Mouse (Mus musculus): ENCODE measurements around the gene Dab1. TPM values are rescaled to one million over a fixed set of nuclear protein-coding genes. Genes with fewer than 3 reads are reported as not detected.

Gene Dab1
- polyA plus RNA-seq, 1 experiment from 2014 or later = 123 TPM

GRCm38 (mm10) chr4:104532846-104533245 is 913.7 kb downstream of the Dab1 start:
- ATAC-seq = no peak
- H3K27me3 ChIP-seq (ENCODE audit: control insufficient read depth, insufficient read depth, low read depth, low read length) = no peaks in the 10 kb centered on the region
- no peak overlapping the region for H3K27ac ChIP-seq (ENCODE audit: low read length)
- 82% methylated on average over 4 of the region's 4 CpGs for WGBS
- H3K4me1 ChIP-seq (ENCODE audit: control insufficient read depth, insufficient read depth, low read length) = no peaks in the 10 kb centered on the region
- no peaks in the 10 kb centered on the region for H3K9me3 ChIP-seq (replicated peaks; ENCODE audit: control insufficient read depth, low read length, poor library complexity, severe bottlenecking)
- no peaks in the 10 kb centered on the region for H3K36me3 ChIP-seq (ENCODE audit: control insufficient read depth, insufficient read depth, low read length)
- H3K9ac ChIP-seq (ENCODE audit: low read depth, low read length) = no peak overlapping the region
- no peak overlapping the region for H3K4me3 ChIP-seq (ENCODE audit: low read depth, low read length)
- H3K4me2 ChIP-seq (ENCODE audit: low read length) = no peak overlapping the region

DNA sequence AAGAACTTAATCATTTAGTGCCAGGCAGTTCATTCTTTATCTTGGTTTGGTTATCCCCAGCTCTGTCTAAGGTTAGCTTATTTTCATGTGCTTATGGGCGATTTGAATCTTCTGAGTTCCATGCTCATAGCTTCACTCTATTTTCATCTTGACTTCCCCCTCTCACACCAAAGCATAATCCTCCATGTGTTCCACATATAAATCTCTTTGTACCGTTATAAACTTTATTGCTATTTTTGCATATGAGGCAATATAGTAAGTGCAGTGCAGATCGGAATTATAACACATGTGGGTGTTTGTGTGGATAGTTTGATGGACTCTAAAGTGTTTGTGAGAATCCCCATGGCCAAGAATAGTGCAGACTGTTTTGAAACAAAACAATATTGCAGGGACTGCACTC is 919.3 kb downstream of the Dab1 start:
- Histone ChIP-seq H3K9ac (ENCODE audit: low read depth, low read length) (no peak overlapping the region), H3K4me2 (ENCODE audit: low read length) (no peak overlapping the region), H3K36me3 (ENCODE audit: control insufficient read depth, insufficient read depth, low read length) (no peaks in the 10 kb centered on the region), H3K27ac (ENCODE audit: low read length) (no peak overlapping the region), H3K4me3 (ENCODE audit: low read depth, low read length) (no peak overlapping the region), H3K9me3 (replicated peaks; ENCODE audit: control insufficient read depth, low read length, poor library complexity, severe bottlenecking) (no peaks in the 10 kb centered on the region), H3K27me3 (ENCODE audit: control insufficient read depth, insufficient read depth, low read depth, low read length) (no peaks in the 10 kb centered on the region), H3K4me1 (ENCODE audit: control insufficient read depth, insufficient read depth, low read length) (no peaks in the 10 kb centered on the region)
- WGBS = 93% methylated on average over 3 of the region's 3 CpGs
- ATAC-seq = no peak

DNA sequence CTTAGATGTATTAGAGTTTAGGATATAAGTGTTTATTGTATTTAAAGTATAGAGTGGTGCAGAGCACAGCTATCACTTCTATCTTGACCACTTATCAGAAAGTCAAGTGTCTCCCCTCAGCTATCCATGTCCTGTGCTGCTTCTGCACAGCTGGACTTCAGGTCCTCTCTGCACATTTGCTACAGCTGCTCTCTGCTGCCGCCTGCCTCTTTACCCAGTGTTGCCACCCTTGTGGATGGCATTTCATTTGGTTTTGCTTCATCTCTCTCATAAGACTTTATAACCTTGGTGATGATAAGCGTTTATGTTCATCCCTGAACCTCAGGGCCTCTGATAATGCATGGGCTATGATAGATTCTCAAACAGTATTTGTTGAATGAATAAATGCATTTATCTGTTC is 919.9 kb downstream of the Dab1 start:
- Histone ChIP-seq H3K36me3 (ENCODE audit: control insufficient read depth, insufficient read depth, low read length) (no peaks in the 10 kb centered on the region), H3K9me3 (replicated peaks; ENCODE audit: control insufficient read depth, low read length, poor library complexity, severe bottlenecking) (no peaks in the 10 kb centered on the region), H3K27me3 (ENCODE audit: control insufficient read depth, insufficient read depth, low read depth, low read length) (no peaks in the 10 kb centered on the region), H3K4me1 (ENCODE audit: control insufficient read depth, insufficient read depth, low read length) (no peaks in the 10 kb centered on the region), H3K4me2 (ENCODE audit: low read length) (no peak overlapping the region), H3K27ac (ENCODE audit: low read length) (no peak overlapping the region), H3K4me3 (ENCODE audit: low read depth, low read length) (no peak overlapping the region), H3K9ac (ENCODE audit: low read depth, low read length) (no peak overlapping the region)
- ATAC-seq = no peak
- WGBS = 76% methylated on average over 2 of the region's 2 CpGs

GRCm38 (mm10) chr4:104547091-104547490 is 927.9 kb downstream of the Dab1 start:
- Histone ChIP-seq H3K27me3 (ENCODE audit: control insufficient read depth, insufficient read depth, low read depth, low read length) (no peaks in the 10 kb centered on the region), H3K4me1 (ENCODE audit: control insufficient read depth, insufficient read depth, low read length) (peaks cover 2% of the 10 kb centered on the region; the same call in 1 of the 2 replicates), H3K4me2 (ENCODE audit: low read length) (no peak overlapping the region), H3K36me3 (ENCODE audit: control insufficient read depth, insufficient read depth, low read length) (no peaks in the 10 kb centered on the region), H3K4me3 (ENCODE audit: low read depth, low read length) (no peak overlapping the region), H3K27ac (ENCODE audit: low read length) (no peak overlapping the region), H3K9me3 (replicated peaks; ENCODE audit: control insufficient read depth, low read length, poor library complexity, severe bottlenecking) (no peaks in the 10 kb centered on the region), H3K9ac (ENCODE audit: low read depth, low read length) (no peak overlapping the region)
- ATAC-seq = no peak
- 51% methylated on average over 5 of the region's 5 CpGs for WGBS

- Histone ChIP-seq H3K36me3 (ENCODE audit: control insufficient read depth, insufficient read depth, low read length) (no peaks in the 10 kb centered on the region), H3K27ac (ENCODE audit: low read length) (no peak overlapping the region), H3K4me2 (ENCODE audit: low read length) (no peak overlapping the region), H3K4me1 (ENCODE audit: control insufficient read depth, insufficient read depth, low read length) (peaks cover 6% of the 10 kb centered on the region), H3K9me3 (replicated peaks; ENCODE audit: control insufficient read depth, low read length, poor library complexity, severe bottlenecking) (no peaks in the 10 kb centered on the region), H3K9ac (ENCODE audit: low read depth, low read length) (no peak overlapping the region), H3K27me3 (ENCODE audit: control insufficient read depth, insufficient read depth, low read depth, low read length) (no peaks in the 10 kb centered on the region), H3K4me3 (ENCODE audit: low read depth, low read length) (no peak overlapping the region)
- 95% methylated on average over 1 of the region's 1 CpGs for WGBS
- ATAC-seq = no peak
Observed at GRCm38 (mm10) chr4:104548287-104548686, 929.1 kb downstream of the Dab1 start.

- Histone ChIP-seq H3K27ac (ENCODE audit: low read length) (no peak overlapping the region), H3K9me3 (replicated peaks; ENCODE audit: control insufficient read depth, low read length, poor library complexity, severe bottlenecking) (no peaks in the 10 kb centered on the region), H3K27me3 (ENCODE audit: control insufficient read depth, insufficient read depth, low read depth, low read length) (no peaks in the 10 kb centered on the region), H3K4me1 (ENCODE audit: control insufficient read depth, insufficient read depth, low read length) (peaks cover 11% of the 10 kb centered on the region), H3K36me3 (ENCODE audit: control insufficient read depth, insufficient read depth, low read length) (no peaks in the 10 kb centered on the region), H3K4me3 (ENCODE audit: low read depth, low read length) (no peak overlapping the region), H3K4me2 (ENCODE audit: low read length) (no peak overlapping the region), H3K9ac (ENCODE audit: low read depth, low read length) (no peak overlapping the region)
- no peak for ATAC-seq
- WGBS = 70% methylated on average over 4 of the region's 4 CpGs
Observed at GRCm38 (mm10) chr4:104550581-104551205, 931.5 kb downstream of the Dab1 start.

- peaks cover 16% of the 10 kb centered on the region for H3K4me1 ChIP-seq (ENCODE audit: control insufficient read depth, insufficient read depth, low read length)
- no peak overlapping the region for H3K4me3 ChIP-seq (ENCODE audit: low read depth, low read length)
- H3K4me2 ChIP-seq (ENCODE audit: low read length) = no peak overlapping the region
- ATAC-seq = no peak
- H3K9me3 ChIP-seq (replicated peaks; ENCODE audit: control insufficient read depth, low read length, poor library complexity, severe bottlenecking) = no peaks in the 10 kb centered on the region
- H3K36me3 ChIP-seq (ENCODE audit: control insufficient read depth, insufficient read depth, low read length) = no peaks in the 10 kb centered on the region
- no peak overlapping the region for H3K27ac ChIP-seq (ENCODE audit: low read length)
- H3K9ac ChIP-seq (ENCODE audit: low read depth, low read length) = no peak overlapping the region
- 87% methylated on average over 17 of the region's 17 CpGs for WGBS
- no peaks in the 10 kb centered on the region for H3K27me3 ChIP-seq (ENCODE audit: control insufficient read depth, insufficient read depth, low read depth, low read length)
Observed at GRCm38 (mm10) chr4:104551390-104552070, 932.4 kb downstream of the Dab1 start.

GRCm38 (mm10) chr4:104555408-104555807 is 936.2 kb downstream of the Dab1 start:
- Histone ChIP-seq H3K36me3 (ENCODE audit: control insufficient read depth, insufficient read depth, low read length) (no peaks in the 10 kb centered on the region), H3K4me3 (ENCODE audit: low read depth, low read length) (no peak overlapping the region), H3K4me1 (ENCODE audit: control insufficient read depth, insufficient read depth, low read length) (peaks cover 16% of the 10 kb centered on the region), H3K4me2 (ENCODE audit: low read length) (no peak overlapping the region), H3K9me3 (replicated peaks; ENCODE audit: control insufficient read depth, low read length, poor library complexity, severe bottlenecking) (no peaks in the 10 kb centered on the region), H3K27ac (ENCODE audit: low read length) (no peak overlapping the region), H3K27me3 (ENCODE audit: control insufficient read depth, insufficient read depth, low read depth, low read length) (no peaks in the 10 kb centered on the region), H3K9ac (ENCODE audit: low read depth, low read length) (no peak overlapping the region)
- 51% methylated on average over 2 of the region's 2 CpGs for WGBS
- ATAC-seq = no peak

GRCm38 (mm10) chr4:104563512-104563911 is 944.4 kb downstream of the Dab1 start:
- Histone ChIP-seq H3K4me3 (ENCODE audit: low read depth, low read length) (no peak overlapping the region), H3K4me1 (ENCODE audit: control insufficient read depth, insufficient read depth, low read length) (no peaks in the 10 kb centered on the region), H3K36me3 (ENCODE audit: control insufficient read depth, insufficient read depth, low read length) (no peaks in the 10 kb centered on the region), H3K9me3 (replicated peaks; ENCODE audit: control insufficient read depth, low read length, poor library complexity, severe bottlenecking) (no peaks in the 10 kb centered on the region), H3K27me3 (ENCODE audit: control insufficient read depth, insufficient read depth, low read depth, low read length) (no peaks in the 10 kb centered on the region), H3K9ac (ENCODE audit: low read depth, low read length) (no peak overlapping the region), H3K4me2 (ENCODE audit: low read length) (no peak overlapping the region), H3K27ac (ENCODE audit: low read length) (no peak overlapping the region)
- no peak for ATAC-seq
- WGBS = 77% methylated on average over 5 of the region's 5 CpGs
